Mouse (Mus musculus) ES-E14 (cell line): ENCODE data around the gene Ptpdc1.

ENCODE experiments used
- CHD2 ChIP-seq: IDR thresholded peaks from 2 replicates; pipeline ENCODE4 v1.6.1; 2014; ENCODE audit warnings: mild to moderate bottlenecking, low read depth, low read length, inconsistent platforms
- HCFC1 ChIP-seq: IDR thresholded peaks from 2 replicates; pipeline ENCODE4 v1.6.1; 2012; ENCODE audit warnings: low read length, inconsistent platforms, borderline replicate concordance; ENCODE audit not compliant: insufficient read depth
- MAFK ChIP-seq: IDR thresholded peaks from 2 replicates; pipeline ENCODE4 v1.6.1; 2014; ENCODE audit warnings: mild to moderate bottlenecking, low read depth, low read length, inconsistent platforms; ENCODE audit not compliant: insufficient read depth
- ZC3H11A ChIP-seq: IDR thresholded peaks from 2 replicates; pipeline ENCODE4 v1.6.1; 2012; ENCODE audit warnings: low read depth, mild to moderate bottlenecking, inconsistent platforms, low read length, borderline replicate concordance

GRCm38 (mm10) chr13:48661561-48661960, 36.1 kb upstream of the Ptpdc1 start:
- TF ChIP-seq CHD2, result no peak
- no peak for TF ChIP-seq ZC3H11A
- no peak for TF ChIP-seq HCFC1
- no peak for TF ChIP-seq MAFK
